Mouse (Mus musculus) kidney, adult 18-20 months (tissue): ENCODE measurements at regions not wholly inside any gene's neighbourhood (a gene's known extent, or its start where the extent isn't known, plus 50 kb on each side); places are given as distances from the start of the nearest gene placed in this dataset.

ENCODE experiments used
- DNase-seq: peaks from one replicate; pipeline ENCODE4 v3.0.0; 2021

GRCm38 (mm10) chr9:120769056-120769455 is 160.0 kb upstream of the Ctnnb1 start:
- DNase-seq: no peak

- DNase-seq: no peak
Observed at GRCm38 (mm10) chr9:120769679-120770078, 159.3 kb upstream of the Ctnnb1 start.

- no peak for DNase-seq
Observed at GRCm38 (mm10) chr9:120770886-120771285, 158.1 kb upstream of the Ctnnb1 start.

GRCm38 (mm10) chr9:120771896-120772530 is 157.0 kb upstream of the Ctnnb1 start:
- no peak for DNase-seq

- DNase-seq: no peak
Observed at GRCm38 (mm10) chr9:120774251-120774650, 154.8 kb upstream of the Ctnnb1 start.

GRCm38 (mm10) chr9:120774772-120775171 is 154.2 kb upstream of the Ctnnb1 start:
- no peak for DNase-seq

- no peak for DNase-seq
Observed at GRCm38 (mm10) chr9:120775721-120776120, 153.3 kb upstream of the Ctnnb1 start.

- DNase-seq: peak; percentile 49
Observed at GRCm38 (mm10) chr9:120776456-120777001, 152.5 kb upstream of the Ctnnb1 start.

GRCm38 (mm10) chr9:120777016-120777415 is 152.0 kb upstream of the Ctnnb1 start:
- peak; percentile 16 for DNase-seq

- DNase-seq: peak; percentile 61
Observed at GRCm38 (mm10) chr9:120777501-120777900, 151.5 kb upstream of the Ctnnb1 start.

GRCm38 (mm10) chr9:120778423-120778822 is 150.6 kb upstream of the Ctnnb1 start:
- peak; percentile 35 for DNase-seq

GRCm38 (mm10) chr9:120794210-120794609 is 134.8 kb upstream of the Ctnnb1 start:
- DNase-seq: no peak

- DNase-seq: no peak
Observed at GRCm38 (mm10) chr9:120796111-120796880, 132.7 kb upstream of the Ctnnb1 start.

- DNase-seq: no peak
Observed at GRCm38 (mm10) chr9:120797996-120798663, 130.9 kb upstream of the Ctnnb1 start.

- DNase-seq: no peak
Observed at GRCm38 (mm10) chr9:120798901-120799300, 130.1 kb upstream of the Ctnnb1 start.

- no peak for DNase-seq
Observed at GRCm38 (mm10) chr9:120802646-120803045, 126.4 kb upstream of the Ctnnb1 start.

- peak; percentile 6 for DNase-seq
Observed at GRCm38 (mm10) chr9:120804760-120805294, 124.2 kb upstream of the Ctnnb1 start.

GRCm38 (mm10) chr9:120808741-120809425 is 120.1 kb upstream of the Ctnnb1 start:
- no peak for DNase-seq

GRCm38 (mm10) chr9:120811522-120811921 is 117.5 kb upstream of the Ctnnb1 start:
- DNase-seq: no peak

GRCm38 (mm10) chr9:120812667-120813210 is 116.3 kb upstream of the Ctnnb1 start:
- no peak for DNase-seq

GRCm38 (mm10) chr9:120814286-120814685 is 114.7 kb upstream of the Ctnnb1 start:
- DNase-seq: no peak

GRCm38 (mm10) chr9:120818726-120819317 is 110.2 kb upstream of the Ctnnb1 start:
- no peak for DNase-seq
